Mouse (Mus musculus) ES-Bruce4 (cell line): Measurements from ENCODE around the gene Fam107b. TPM values are rescaled to one million over a fixed set of nuclear protein-coding genes. Genes with fewer than 3 reads are reported as not detected.

ENCODE experiments used
- H3K27ac ChIP-seq: 2 replicates; pipeline ENCODE4 v1.5.1; 2012; ENCODE audit warnings: low read length, inconsistent platforms; ENCODE audit not compliant: insufficient read depth
- H3K27me3 ChIP-seq: 2 replicates; pipeline ENCODE4 v1.6.1; 2012; ENCODE audit warnings: mild to moderate bottlenecking, low read length, inconsistent platforms; ENCODE audit not compliant: control insufficient read depth, poor library complexity, insufficient read depth, severe bottlenecking
- H3K36me3 ChIP-seq: 2 replicates; pipeline ENCODE4 v1.6.1; 2012; ENCODE audit warnings: inconsistent platforms, mild to moderate bottlenecking, low read length, moderate library complexity; ENCODE audit not compliant: control insufficient read depth, poor library complexity, insufficient read depth, severe bottlenecking
- H3K4me1 ChIP-seq: one replicate; pipeline ENCODE4 v1.8.1; 2011; ENCODE audit warnings: low read length; ENCODE audit not compliant: control insufficient read depth, insufficient read depth
- H3K4me3 ChIP-seq: 2 replicates; pipeline ENCODE4 v1.5.1; 2011; ENCODE audit warnings: low read depth, mild to moderate bottlenecking, low read length
- H3K9ac ChIP-seq: 2 replicates; pipeline ENCODE4 v1.6.1; 2012; ENCODE audit warnings: low read depth, mild to moderate bottlenecking, inconsistent platforms; ENCODE audit not compliant: poor library complexity, severe bottlenecking
- H3K9me3 ChIP-seq: replicated peaks from 2 replicates; pipeline ENCODE4 v1.6.1; 2012; ENCODE audit warnings: mild to moderate bottlenecking, low read length, inconsistent platforms; ENCODE audit not compliant: control insufficient read depth, poor library complexity, insufficient read depth, severe bottlenecking
- CTCF ChIP-seq: IDR thresholded peaks from one replicate; pipeline ENCODE4 v1.8.1; 2011; ENCODE audit warnings: low read depth, low read length
- EP300 ChIP-seq: IDR thresholded peaks from 2 replicates; pipeline ENCODE4 v1.6.1; 2011; ENCODE audit warnings: low read depth, low read length; ENCODE audit not compliant: insufficient read depth
- POLR2A ChIP-seq: IDR thresholded peaks from one replicate; pipeline ENCODE4 v1.8.1; 2011; ENCODE audit warnings: low read length; ENCODE audit not compliant: insufficient read depth
- polyA plus RNA-seq: library from polyadenylated mRNA; stranded (reverse); fragments of >200 nt; gene quantifications from 2 replicates; pipeline ENCODE4 v1.2.4, GENCODE M21; 2011; ENCODE audit warnings: low read depth; ENCODE audit not compliant: missing spikeins, insufficient read depth, insufficient read length

The Fam107b gene
- polyA plus RNA-seq, 1 experiment = 54.4 TPM

DNA sequence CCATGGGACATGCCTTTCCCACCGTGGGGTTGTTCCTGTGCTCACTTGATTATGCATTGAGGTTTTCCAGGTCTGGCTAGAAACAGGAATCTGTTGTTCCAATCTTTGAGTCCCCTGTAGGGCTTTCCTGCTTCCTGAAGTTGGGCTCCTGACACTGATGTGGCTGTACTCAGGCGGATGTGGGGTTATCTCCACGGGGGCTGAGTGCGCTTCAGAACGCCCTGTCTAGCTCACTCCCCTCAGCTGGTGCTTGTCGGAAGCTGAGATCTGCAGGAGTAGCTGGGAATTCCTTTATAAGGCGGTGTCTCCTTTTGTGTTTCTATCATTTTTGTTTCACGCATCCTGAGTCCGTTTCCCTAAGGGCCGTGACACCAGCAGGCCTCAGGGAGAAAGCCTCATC is 160.5 kb downstream of the Fam107b start:
- Histone ChIP-seq H3K4me3 (no peak overlapping the region), H3K27me3 (no peaks in the 10 kb centered on the region), H3K9me3 (no peaks in the 10 kb centered on the region), H3K9ac (no peak overlapping the region), H3K4me1 (no peaks in the 10 kb centered on the region), H3K27ac (no peak overlapping the region), H3K36me3 (no peaks in the 10 kb centered on the region)
- TF ChIP-seq EP300 (no peak), CTCF (no peak), POLR2A (no peak)

GRCm38 (mm10) chr2:3731316-3732015 is 161.2 kb downstream of the Fam107b start:
- TF ChIP-seq POLR2A (no peak), EP300 (no peak), CTCF (no peak)
- H3K9me3 ChIP-seq = no peaks in the 10 kb centered on the region
- no peaks in the 10 kb centered on the region for H3K27me3 ChIP-seq
- H3K4me3 ChIP-seq = no peak overlapping the region
- H3K27ac ChIP-seq = no peak overlapping the region
- H3K36me3 ChIP-seq = no peaks in the 10 kb centered on the region
- H3K4me1 ChIP-seq = no peaks in the 10 kb centered on the region
- H3K9ac ChIP-seq = no peak overlapping the region

GRCm38 (mm10) chr2:3737917-3738694 is 167.8 kb downstream of the Fam107b start:
- no peak overlapping the region for H3K27ac ChIP-seq
- no peak overlapping the region for H3K4me3 ChIP-seq
- H3K9me3 ChIP-seq = no peaks in the 10 kb centered on the region
- H3K4me1 ChIP-seq = no peaks in the 10 kb centered on the region
- TF ChIP-seq EP300 (no peak), POLR2A (no peak), CTCF (no peak)
- H3K9ac ChIP-seq = no peak overlapping the region
- H3K27me3 ChIP-seq = no peaks in the 10 kb centered on the region
- H3K36me3 ChIP-seq = no peaks in the 10 kb centered on the region

GRCm38 (mm10) chr2:3738734-3739133 is 168.4 kb downstream of the Fam107b start:
- no peak overlapping the region for H3K4me3 ChIP-seq
- H3K27me3 ChIP-seq = no peaks in the 10 kb centered on the region
- no peaks in the 10 kb centered on the region for H3K9me3 ChIP-seq
- H3K9ac ChIP-seq = no peak overlapping the region
- H3K36me3 ChIP-seq = no peaks in the 10 kb centered on the region
- no peak for TF ChIP-seq CTCF
- TF ChIP-seq EP300 = no peak
- TF ChIP-seq POLR2A = no peak
- H3K4me1 ChIP-seq = no peaks in the 10 kb centered on the region
- no peak overlapping the region for H3K27ac ChIP-seq

- Histone ChIP-seq H3K27ac (no peak overlapping the region), H3K9me3 (no peaks in the 10 kb centered on the region), H3K27me3 (no peaks in the 10 kb centered on the region), H3K4me3 (no peak overlapping the region), H3K4me1 (no peaks in the 10 kb centered on the region), H3K9ac (no peak overlapping the region), H3K36me3 (no peaks in the 10 kb centered on the region)
- TF ChIP-seq EP300 (no peak), CTCF (no peak), POLR2A (no peak)
These were observed 169.2 kb downstream of the Fam107b start for GRCm38 (mm10) chr2:3739351-3739961.
